Mouse (Mus musculus) layer of hippocampus, adult 2 months (tissue): Measurements from ENCODE around the gene Farsb. TPM values are rescaled to one million over a fixed set of nuclear protein-coding genes. Genes with fewer than 3 reads are reported as not detected.

Source experiments
- DNase-seq, 2 experiments: peaks; one replicate each; pipeline ENCODE4 v3.0.0; 2022; ENCODE audit warnings: low spot score in 2 of 2
- H3K27ac ChIP-seq: fragments of 200-600 bp; 2 replicates; pipeline ENCODE4 v1.8.1; 2022
- H3K4me3 ChIP-seq: fragments of 200-600 bp; 2 replicates; pipeline ENCODE4 v1.8.1; 2022; ENCODE audit warnings: mild to moderate bottlenecking
- CTCF ChIP-seq: fragments of 200-600 bp; conservative IDR thresholded peaks from 2 replicates; pipeline ENCODE4 v1.8.1; 2022; ENCODE audit warnings: antibody characterized with exemption, mild to moderate bottlenecking, moderate library complexity
- long read RNA-seq, 2 experiments: library from polyadenylated mRNA; stranded (forward); transcript quantifications; one replicate each; pipeline ENCODE4 v2.0.0; 2021; ENCODE audit warnings: borderline mapping rate in 2 of 2
- total RNA-seq, 2 experiments: library from RNA; stranded (reverse); gene quantifications; 2 replicates each; pipeline ENCODE4 v1.2.3; 2021

Farsb gene
- 10 to 100 TPM; 67.8 to 68.4 TPM for total RNA-seq
- long read RNA-seq, experiment 1, transcript Farsb-201 (17 exons, 1,951 nt) = major isoform, 24 of 37 reads
- long read RNA-seq, experiment 1, partial matches to known transcripts = 8 of 37 reads
- long read RNA-seq, experiment 1, other reads (novel, unspliced or antisense) = 3 of 37 reads
- long read RNA-seq, experiment 2, transcript Farsb-201 (17 exons, 1,951 nt) = major isoform, 33 of 52 reads
- long read RNA-seq, experiment 2, partial matches to known transcripts = 7 of 52 reads
- long read RNA-seq, experiment 2, other reads (novel, unspliced or antisense) = 10 of 52 reads

- no peak for TF ChIP-seq CTCF
- Histone ChIP-seq H3K4me3 (peak within 1 kb of the TSS; percentile 76), H3K27ac (peak within 1 kb of the TSS; percentile 97)
- peak; percentile 88 to 93 for DNase-seq
Measured at GRCm38 (mm10) chr1:78488752-78489492, at the start of gene Farsb. TSS of gene Farsb (minus strand) at chr1:78488897.

GRCm38 (mm10) chr1:78538396-78538795, 49.7 kb upstream of the Farsb start:
- DNase-seq = no peak
- TF ChIP-seq CTCF = no peak
- no peak overlapping the region for H3K4me3 ChIP-seq
- H3K27ac ChIP-seq = peak overlapping the region; percentile 93

GRCm38 (mm10) chr1:78537494-78538010, 48.9 kb upstream of the Farsb start:
- peak overlapping the region; percentile 60 for H3K4me3 ChIP-seq
- TF ChIP-seq CTCF = no peak
- peak; percentile 69 to 86 for DNase-seq
- H3K27ac ChIP-seq = peak overlapping the region; percentile 93

- H3K4me3 ChIP-seq = peak overlapping the region; percentile 60
- H3K27ac ChIP-seq = peak overlapping the region; percentile 93
Measured at GRCm38 (mm10) chr1:78536310-78537164, 47.8 kb upstream of the Farsb start.

GRCm38 (mm10) chr1:78534428-78535150, 45.9 kb upstream of the Farsb start:
- Histone ChIP-seq H3K27ac (no peak overlapping the region), H3K4me3 (no peak overlapping the region)
- no peak for DNase-seq
- TF ChIP-seq CTCF = no peak

More at GRCm38 (mm10) chr1:78536310-78537164, 47.8 kb upstream of the Farsb start:
- peak; percentile 75 to 89 for DNase-seq
- TF ChIP-seq CTCF = peak; percentile 77

- peak in 1 of 2 experiments; percentile 25 for DNase-seq
- no peak for TF ChIP-seq CTCF
- no peak overlapping the region for H3K4me3 ChIP-seq
- H3K27ac ChIP-seq = peak overlapping the region; percentile 81
Measured at GRCm38 (mm10) chr1:78532184-78532800, 43.6 kb upstream of the Farsb start.

- Histone ChIP-seq H3K4me3 (no peak overlapping the region), H3K27ac (peak overlapping the region; percentile 81)
- peak; percentile 71 for TF ChIP-seq CTCF
- DNase-seq = peak; percentile 20 to 65
Measured at GRCm38 (mm10) chr1:78530500-78531215, 42.0 kb upstream of the Farsb start.

- DNase-seq = no peak
- Histone ChIP-seq H3K4me3 (no peak overlapping the region), H3K27ac (no peak overlapping the region)
- no peak for TF ChIP-seq CTCF
Measured at GRCm38 (mm10) chr1:78529011-78529410, 40.3 kb upstream of the Farsb start.

GRCm38 (mm10) chr1:78528356-78528755, 39.7 kb upstream of the Farsb start:
- no peak for TF ChIP-seq CTCF
- no peak for DNase-seq
- no peak overlapping the region for H3K27ac ChIP-seq
- H3K4me3 ChIP-seq = no peak overlapping the region

- peak; percentile 66 to 78 for DNase-seq
- peak; percentile 100 for TF ChIP-seq CTCF
- H3K4me3 ChIP-seq = no peak overlapping the region
- H3K27ac ChIP-seq = no peak overlapping the region
Measured at GRCm38 (mm10) chr1:78525189-78525886, 36.6 kb upstream of the Farsb start.
